Mouse (Mus musculus): ENCODE results near the gene Arhgap31.

DNA sequence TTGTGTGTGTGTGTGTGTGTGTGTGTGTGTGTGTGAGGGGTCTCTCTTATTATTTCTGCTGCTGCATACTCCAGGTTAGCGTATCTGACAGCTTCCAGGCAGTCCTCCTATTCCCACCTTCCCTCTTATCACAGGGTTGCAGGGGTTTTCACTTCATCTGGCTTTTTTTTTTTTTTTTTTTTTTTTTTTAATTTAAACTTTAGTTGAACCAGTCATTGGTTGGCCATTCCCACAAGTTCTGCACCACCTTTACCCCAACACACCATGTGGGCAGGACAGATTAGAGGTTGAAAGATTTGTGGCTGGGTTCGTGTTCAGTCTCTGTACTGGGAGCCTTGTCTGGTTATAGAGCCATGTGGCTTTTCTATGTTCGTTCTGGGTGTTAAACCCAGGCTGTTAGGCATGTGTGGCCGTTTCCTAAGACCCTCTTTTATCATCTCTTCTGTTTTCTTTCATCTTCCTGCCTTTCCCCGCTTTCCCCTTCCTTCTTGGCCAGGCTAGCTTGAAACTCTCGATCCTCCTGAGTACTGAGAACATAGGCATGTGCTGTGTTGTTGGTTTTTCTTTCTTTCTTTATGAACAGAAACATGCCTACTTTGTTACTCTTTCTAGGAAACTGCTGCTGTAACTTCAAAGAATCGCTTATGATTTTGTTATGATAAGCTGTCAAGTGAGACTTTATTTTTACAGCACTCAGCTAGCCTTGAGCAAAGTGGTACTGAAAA, 42.5 kb upstream of the Arhgap31 start:
- TF ChIP-seq CTCF (IDR thresholded peaks at IDR 0.05; ENCODE audit: low read depth) = no peak
- no peak for TF ChIP-seq EP300 (IDR thresholded peaks at IDR 0.05; ENCODE audit: low read depth)

All from heart, postnatal 0 days (tissue).